Mouse (Mus musculus): Measurements from ENCODE around the gene 5730480H06Rik.

- TF ChIP-seq POLR2AphosphoS2 (IDR thresholded peaks at IDR 0.05; ENCODE audit: insufficient read length, low read depth), result no peak
- TF ChIP-seq USF1 (IDR thresholded peaks at IDR 0.05; ENCODE audit: low read depth), result no peak
- no peak for TF ChIP-seq POLR2A (IDR thresholded peaks at IDR 0.05; ENCODE audit: insufficient read length, low read depth)
- TF ChIP-seq TCF12 (IDR thresholded peaks at IDR 0.05; ENCODE audit: insufficient read depth, poor library complexity, severe bottlenecking), result no peak
- no peak for TF ChIP-seq E2F4 (IDR thresholded peaks at IDR 0.05; ENCODE audit: insufficient read depth)
- no peak for TF ChIP-seq MAX (IDR thresholded peaks at IDR 0.05; ENCODE audit: low read depth)
- no peak for TF ChIP-seq CEBPB (IDR thresholded peaks at IDR 0.05; ENCODE audit: insufficient read depth, poor library complexity, severe bottlenecking)
- no peak for TF ChIP-seq MYOD1 (IDR thresholded peaks at IDR 0.05; ENCODE audit: control insufficient read depth in 1 of 3, insufficient read length in 2 of 3, low read depth in 2 of 3)
- no peak for TF ChIP-seq MYOG (IDR thresholded peaks at IDR 0.05; ENCODE audit: control insufficient read depth in 1 of 3, insufficient read depth in 1 of 3, insufficient read length in 2 of 3, low read depth in 2 of 3)
Observed at GRCm38 (mm10) chr5:48448888-48449287, 121.1 kb downstream of the 5730480H06Rik start.

All from myocyte (in vitro differentiated cells).